Mouse (Mus musculus) regulatory T cell (primary cell): ENCODE results near the gene Nabp2.

Experiments used
- in situ Hi-C: fragments of 300-600 bp; cut with MboI, MseI; formaldehyde crosslinking; loops from one replicate; pipeline ENCODE4 v1.15.1; 2025; ENCODE audit warnings: high pct_unique_total_duplicates

The Nabp2 gene

DNA sequence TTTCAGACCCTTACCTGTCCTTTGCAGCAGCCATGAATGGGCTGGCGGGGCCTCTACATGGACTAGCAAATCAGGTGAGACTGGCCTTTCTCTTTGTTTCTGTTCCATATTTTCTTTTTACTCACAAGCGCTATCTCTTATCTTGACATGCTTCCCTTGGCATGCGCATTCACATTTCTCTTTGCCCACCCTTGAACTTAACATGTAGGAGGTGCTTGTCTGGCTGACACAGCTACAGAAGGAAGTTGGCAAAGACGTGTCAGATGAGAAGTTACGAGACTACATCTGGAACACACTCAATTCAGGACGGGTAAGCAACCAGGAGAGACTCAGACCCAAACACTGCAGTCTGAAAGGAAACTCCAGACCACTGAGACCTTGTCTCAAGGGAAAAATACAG is 52.1 kb downstream of the Nabp2 start:
- in situ Hi-C loops: no loop called here

DNA sequence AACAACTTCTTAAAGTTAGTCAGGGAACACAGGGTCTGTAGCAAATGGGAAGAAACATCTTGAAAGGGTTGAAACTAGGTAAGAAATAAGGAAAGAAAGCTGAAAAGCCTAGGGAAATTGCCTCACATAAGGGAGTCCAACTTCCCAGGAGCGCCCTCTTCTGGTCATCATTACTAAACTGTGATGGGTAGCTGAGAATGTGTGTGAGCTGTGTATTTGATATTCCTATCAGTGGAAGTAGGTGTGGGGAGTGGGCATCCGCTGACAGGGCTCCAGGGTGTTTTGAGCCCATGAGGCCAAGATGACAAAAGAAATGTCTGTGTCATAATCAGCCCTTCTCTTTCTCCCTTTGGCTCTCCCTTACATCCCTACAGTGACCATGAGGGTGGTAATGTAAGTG is 52.5 kb downstream of the Nabp2 start:
- in situ Hi-C loops: no loop called here
